Mouse (Mus musculus): ENCODE measurements around the gene Smim1.

- no peak for TF ChIP-seq POLR2A (IDR thresholded peaks at IDR 0.05; ENCODE audit: control insufficient read depth, low read depth, low read length)
- TF ChIP-seq CTCF (IDR thresholded peaks at IDR 0.05; ENCODE audit: control insufficient read depth, insufficient read depth, insufficient replicate concordance, low read depth, low read length) = peak; percentile 23; the same call in 1 of the 2 replicates
Observed at GRCm38 (mm10) chr4:154064827-154065773, 39.1 kb upstream of the Smim1 start.

All from testis, adult 2 months (tissue).